Mouse (Mus musculus) lung, postnatal 0 days (tissue): Measurements from ENCODE around the gene Iqcj. TPM values are rescaled to one million over a fixed set of nuclear protein-coding genes. Genes with fewer than 3 reads are reported as not detected.

ENCODE experiments used
- ATAC-seq: fragments of 200-750 bp; cut with Nextera tagmentation; 2 replicates; pipeline ENCODE4 v1.8.0; 2017; ENCODE audit warnings: moderate library complexity
- DNase-seq: peaks from one replicate; pipeline ENCODE4 v3.0.0-alpha.2; 2016; ENCODE audit warnings: low spot score
- H3K27ac ChIP-seq: fragments of 300-500 bp; sonication (generic); 2 replicates; pipeline ENCODE4 v1.5.1; 2014; ENCODE audit warnings: antibody characterized with exemption, mild to moderate bottlenecking, low read length, mixed read lengths
- H3K27me3 ChIP-seq: fragments of 300-500 bp; sonication (generic); replicated peaks from 2 replicates; pipeline ENCODE4 v1.6.1; 2014; ENCODE audit warnings: low read length, mixed read lengths; ENCODE audit not compliant: insufficient read depth
- H3K36me3 ChIP-seq: fragments of 300-500 bp; sonication (generic); 2 replicates; pipeline ENCODE4 v1.6.1; 2014; ENCODE audit warnings: low read length, mixed read lengths; ENCODE audit not compliant: insufficient read depth
- H3K4me1 ChIP-seq: fragments of 300-500 bp; sonication (generic); 2 replicates; pipeline ENCODE4 v1.6.1; 2014; ENCODE audit warnings: antibody characterized with exemption, low read depth, low read length, mixed read lengths; ENCODE audit not compliant: insufficient read depth
- H3K4me2 ChIP-seq: fragments of 300-500 bp; sonication (generic); replicated peaks from 2 replicates; pipeline ENCODE4 v1.6.1; 2014; ENCODE audit warnings: low read depth, mild to moderate bottlenecking, low read length, moderate library complexity, mixed read lengths
- H3K4me3 ChIP-seq: fragments of 300-500 bp; sonication (generic); 2 replicates; pipeline ENCODE4 v1.5.1; 2014; ENCODE audit warnings: low read depth, low read length
- H3K9ac ChIP-seq: fragments of 300-500 bp; sonication (generic); replicated peaks from 2 replicates; pipeline ENCODE4 v1.6.1; 2014; ENCODE audit warnings: low read depth, mild to moderate bottlenecking
- H3K9me3 ChIP-seq: fragments of 300-500 bp; sonication (generic); 2 replicates; pipeline ENCODE4 v1.6.1; 2016; ENCODE audit warnings: low read length, mixed read lengths
- CTCF ChIP-seq: IDR thresholded peaks from 2 replicates; pipeline ENCODE4 v1.5.1; 2016; ENCODE audit warnings: antibody characterized with exemption, mild to moderate bottlenecking
- EP300 ChIP-seq: IDR thresholded peaks from 2 replicates; pipeline ENCODE4 v1.6.1; 2016; ENCODE audit warnings: antibody characterized with exemption, mild to moderate bottlenecking, control low read depth
- WGBS: fragments of 180-500 bp; shearing (Covaris S2); extraction: QIAGEN DNeasy Blood & Tissue Kit; methylation state at CpG from one replicate; pipeline ENCODE4 v1.1.7; 2014; 5-methylcytosine and 5-hydroxymethylcytosine counted together
- polyA plus RNA-seq: library from polyadenylated mRNA; unstranded; fragments of >200 nt; fragmentation: Nextera tagmentation; extraction: Ambion mirVana; gene quantifications from 2 replicates; pipeline ENCODE4 v1.2.1, GENCODE M21; 2015

The Iqcj gene
- polyA plus RNA-seq, 1 experiment from 2014 or later = not detected

DNA sequence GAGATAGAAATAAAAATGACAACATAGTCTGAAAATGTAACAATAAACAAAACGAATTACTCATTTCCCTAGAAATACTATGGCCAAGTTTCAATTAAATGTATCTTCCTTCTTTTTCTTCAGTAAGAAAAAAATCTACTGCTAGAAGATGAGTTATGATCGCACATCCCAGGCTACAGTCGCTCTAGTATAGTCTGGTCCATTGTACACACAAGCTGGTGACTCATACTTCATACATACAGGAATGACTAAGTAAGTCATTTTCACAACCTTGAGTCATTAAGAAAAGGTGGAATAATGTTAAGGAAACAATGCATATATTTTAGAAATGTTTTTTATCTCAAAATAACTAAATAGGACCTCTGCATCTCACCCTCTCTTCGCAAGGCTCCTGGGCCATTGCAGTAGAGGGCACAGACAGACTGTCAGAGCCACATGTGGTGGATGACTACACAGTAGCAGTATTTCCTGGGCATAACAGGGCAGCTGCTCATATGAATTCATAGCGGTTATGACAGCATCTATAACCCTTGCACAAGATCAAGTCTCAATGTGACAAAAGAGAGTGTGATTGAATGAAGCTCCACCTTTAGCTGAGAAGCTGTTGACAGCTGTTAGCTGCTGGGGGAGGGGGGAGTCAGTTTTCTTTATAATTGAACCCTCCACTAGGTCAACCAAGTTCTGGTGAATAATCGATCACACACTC, 70.1 kb downstream of the Iqcj start:
- H3K4me2 ChIP-seq = no peak overlapping the region
- DNase-seq (no peak), ATAC-seq (no peak)
- no peak overlapping the region for H3K27ac ChIP-seq
- 80% methylated on average over 6 of the region's 6 CpGs for WGBS
- H3K4me3 ChIP-seq = no peak overlapping the region
- no peaks in the 10 kb centered on the region for H3K4me1 ChIP-seq
- H3K36me3 ChIP-seq = no peaks in the 10 kb centered on the region
- H3K27me3 ChIP-seq = no peaks in the 10 kb centered on the region
- no peak overlapping the region for H3K9ac ChIP-seq
- no peaks in the 10 kb centered on the region for H3K9me3 ChIP-seq
- no peak for TF ChIP-seq CTCF
- no peak for TF ChIP-seq EP300

DNA sequence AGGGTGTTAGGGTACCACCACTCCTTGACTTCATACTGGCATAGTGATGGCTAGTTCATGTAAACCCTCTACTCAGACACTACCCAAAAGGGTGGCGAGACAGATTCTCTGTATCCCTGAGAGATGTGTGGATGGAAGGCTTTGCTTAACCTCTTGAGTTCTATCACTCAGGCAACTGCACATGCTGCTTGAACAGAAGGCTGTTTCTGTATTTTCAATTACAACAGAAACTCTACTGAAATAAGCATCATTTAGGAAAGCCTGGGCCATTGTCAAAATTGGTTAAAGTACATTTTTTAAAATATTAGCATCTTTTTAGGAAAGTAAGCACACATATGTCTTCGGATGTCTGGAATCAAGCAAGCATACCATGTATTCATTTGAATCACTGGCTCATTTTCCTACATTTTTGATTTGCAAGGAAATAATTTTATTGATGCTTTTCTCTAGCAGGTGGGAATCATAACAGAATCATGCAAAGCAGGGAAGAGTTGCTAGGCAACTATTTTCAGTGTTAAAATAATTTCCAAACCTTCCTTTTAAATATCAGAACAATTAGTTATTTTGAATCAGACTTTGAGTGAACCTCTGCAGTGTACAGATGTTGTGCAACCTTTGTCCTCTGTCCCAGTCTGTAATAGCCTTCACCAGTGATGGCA, 82.4 kb downstream of the Iqcj start:
- 86% methylated on average over 2 of the region's 2 CpGs for WGBS
- Histone ChIP-seq H3K4me3 (no peak overlapping the region), H3K4me1 (no peaks in the 10 kb centered on the region), H3K27me3 (no peaks in the 10 kb centered on the region), H3K27ac (no peak overlapping the region), H3K4me2 (no peak overlapping the region), H3K9me3 (no peaks in the 10 kb centered on the region), H3K36me3 (no peaks in the 10 kb centered on the region), H3K9ac (no peak overlapping the region)
- ATAC-seq (no peak), DNase-seq (no peak)
- no peak for TF ChIP-seq CTCF
- no peak for TF ChIP-seq EP300

DNA sequence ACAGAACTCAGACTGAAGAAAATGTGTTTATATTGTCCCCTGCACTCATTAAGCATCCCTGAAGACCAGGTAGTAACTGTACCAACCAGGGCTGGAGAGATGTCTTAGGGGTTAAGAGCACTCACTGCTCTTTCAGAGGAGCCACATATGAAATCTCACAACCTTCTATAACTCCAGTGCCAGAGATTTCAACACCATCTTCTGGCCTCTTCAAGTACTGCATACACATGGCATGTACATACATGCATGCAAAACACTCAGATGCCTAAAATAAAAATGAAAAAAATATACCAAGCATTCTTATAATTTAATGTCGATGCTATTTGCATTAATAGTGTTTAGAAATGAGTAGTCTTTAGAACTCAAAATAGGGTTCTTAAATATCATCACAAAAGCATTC, 88.0 kb downstream of the Iqcj start:
- Histone ChIP-seq H3K27ac (no peak overlapping the region), H3K9me3 (no peaks in the 10 kb centered on the region), H3K4me3 (no peak overlapping the region), H3K9ac (no peak overlapping the region), H3K4me1 (no peaks in the 10 kb centered on the region), H3K4me2 (no peak overlapping the region), H3K36me3 (no peaks in the 10 kb centered on the region), H3K27me3 (no peaks in the 10 kb centered on the region)
- 82% methylated on average over 1 of the region's 1 CpGs for WGBS
- DNase-seq = no peak
- 0 out of 2 replicates have a peak, but pooled peaks have one; percentile 3 for TF ChIP-seq CTCF
- no peak for TF ChIP-seq EP300
- no peak for ATAC-seq

DNA sequence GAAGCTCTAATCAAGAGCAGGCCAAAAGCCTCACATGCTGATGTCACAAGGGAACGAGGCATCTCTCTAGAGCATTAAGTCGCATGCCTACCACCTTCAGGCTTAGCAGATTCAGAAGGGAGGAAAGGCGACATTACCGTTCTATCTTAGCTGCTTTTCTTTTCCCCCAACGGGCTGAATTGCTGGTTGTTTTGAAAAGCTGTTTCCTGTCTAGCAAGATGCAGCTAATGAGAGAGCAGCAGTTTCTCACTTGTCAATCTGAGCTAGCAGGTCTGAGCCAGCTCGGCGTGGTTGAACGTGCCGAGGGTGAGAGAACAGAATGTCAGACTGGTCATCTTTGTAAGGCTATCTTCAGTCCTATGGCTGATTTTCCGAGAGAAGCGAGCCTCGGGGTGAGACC, 91.3 kb downstream of the Iqcj start:
- no peaks in the 10 kb centered on the region for H3K4me1 ChIP-seq
- no peak for DNase-seq

DNA sequence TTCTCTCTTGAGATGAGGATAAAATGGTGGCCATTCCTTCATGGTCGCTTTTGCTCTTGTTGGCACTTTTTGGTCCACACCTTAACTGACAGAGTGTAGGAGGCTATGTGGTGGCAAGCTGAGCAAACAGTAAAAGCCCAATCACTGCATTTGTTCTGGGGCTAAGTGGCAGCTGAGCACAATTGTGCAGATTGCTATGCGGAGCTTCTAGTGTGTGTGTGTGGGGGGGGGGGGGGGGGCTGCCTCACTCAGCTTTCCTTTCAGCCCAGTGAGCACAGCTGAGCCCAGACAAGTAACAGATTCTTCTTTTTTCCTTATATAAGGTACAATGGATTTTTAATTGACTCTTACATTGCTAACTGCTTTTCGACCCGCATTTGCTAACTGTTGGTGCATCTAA, 110.4 kb downstream of the Iqcj start:
- Histone ChIP-seq H3K4me3 (no peak overlapping the region), H3K4me2 (no peak overlapping the region), H3K36me3 (no peaks in the 10 kb centered on the region), H3K9me3 (no peaks in the 10 kb centered on the region), H3K9ac (no peak overlapping the region), H3K27me3 (no peaks in the 10 kb centered on the region), H3K27ac (no peak overlapping the region), H3K4me1 (no peaks in the 10 kb centered on the region)
- no peak for DNase-seq
- no peak for TF ChIP-seq EP300
- no peak for TF ChIP-seq CTCF
- WGBS = 61% methylated on average over 4 of the region's 4 CpGs
- ATAC-seq = peak; percentile 38; the same call in 1 of the 2 replicates

More for the DNA sequence above, 91.3 kb downstream of the Iqcj start:
- no peaks in the 10 kb centered on the region for H3K36me3 ChIP-seq
- 39% methylated on average over 12 of the region's 12 CpGs for WGBS
- H3K9ac ChIP-seq = no peak overlapping the region
- no peak overlapping the region for H3K4me3 ChIP-seq
- no peak for ATAC-seq
- TF ChIP-seq EP300 (no peak), CTCF (no peak)
- no peak overlapping the region for H3K27ac ChIP-seq
- H3K4me2 ChIP-seq = no peak overlapping the region
- H3K9me3 ChIP-seq = no peaks in the 10 kb centered on the region
- H3K27me3 ChIP-seq = no peaks in the 10 kb centered on the region

DNA sequence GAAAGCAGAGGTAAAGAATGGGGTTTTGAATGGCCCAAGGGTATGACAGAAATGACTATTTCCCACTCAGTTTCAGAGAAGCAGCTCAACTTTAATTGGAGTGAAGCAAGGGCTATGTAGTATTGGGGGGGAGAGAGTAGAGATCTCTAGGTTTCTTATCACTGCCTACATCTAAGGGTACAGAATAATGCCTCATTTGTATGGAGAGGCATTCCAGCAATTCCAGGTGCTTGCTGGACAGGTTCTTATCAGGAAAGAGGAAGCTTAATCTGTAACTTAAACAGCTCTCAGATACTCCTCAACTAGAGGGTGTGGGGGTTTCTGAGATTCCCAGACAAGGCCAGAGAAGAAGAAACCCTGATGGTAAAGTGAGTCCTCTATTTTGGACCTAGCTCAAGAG, 120.3 kb downstream of the Iqcj start:
- DNase-seq = peak; percentile 24
- Histone ChIP-seq H3K4me2 (no peak overlapping the region), H3K27me3 (no peaks in the 10 kb centered on the region), H3K27ac (no peak overlapping the region), H3K9me3 (no peaks in the 10 kb centered on the region), H3K4me3 (no peak overlapping the region), H3K9ac (no peak overlapping the region), H3K4me1 (no peaks in the 10 kb centered on the region), H3K36me3 (no peaks in the 10 kb centered on the region)
- peak; percentile 78 for ATAC-seq
- TF ChIP-seq CTCF = no peak
- peak; percentile 88 for TF ChIP-seq EP300
